Mouse (Mus musculus) cerebellum, postnatal 25 days (tissue): ENCODE data around the gene Casz1.
A peak's percentile ranks its signal among the peaks of the same experiment; 100 is the strongest.

Experiments used
- DNase-seq, 2 experiments: peaks; one replicate each; pipeline ENCODE4 v3.0.0; 2021; ENCODE audit warnings: mixed read lengths in 2 of 2

Gene Casz1

DNA sequence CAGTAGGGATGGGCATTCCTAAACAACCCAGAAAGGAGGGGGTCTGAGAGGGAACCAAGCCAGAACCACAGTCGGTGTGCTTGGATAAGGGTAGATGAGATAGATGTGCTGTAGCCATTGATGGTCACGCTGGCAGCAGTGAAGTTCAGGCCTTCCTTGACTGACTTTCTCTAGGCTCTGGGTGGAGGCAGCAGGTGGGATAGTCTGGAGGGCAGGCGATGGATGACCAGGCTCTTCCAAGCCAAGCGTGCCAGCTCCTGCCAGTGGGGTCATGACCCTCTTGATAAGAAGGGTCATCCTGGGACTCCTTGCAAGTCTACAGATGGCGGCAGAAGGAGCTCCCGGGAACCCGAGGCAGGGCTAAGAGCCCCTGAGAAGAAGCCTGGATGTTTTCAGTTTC, 107.9 kb downstream of the Casz1 start:
- DNase-seq, result no peak

DNA sequence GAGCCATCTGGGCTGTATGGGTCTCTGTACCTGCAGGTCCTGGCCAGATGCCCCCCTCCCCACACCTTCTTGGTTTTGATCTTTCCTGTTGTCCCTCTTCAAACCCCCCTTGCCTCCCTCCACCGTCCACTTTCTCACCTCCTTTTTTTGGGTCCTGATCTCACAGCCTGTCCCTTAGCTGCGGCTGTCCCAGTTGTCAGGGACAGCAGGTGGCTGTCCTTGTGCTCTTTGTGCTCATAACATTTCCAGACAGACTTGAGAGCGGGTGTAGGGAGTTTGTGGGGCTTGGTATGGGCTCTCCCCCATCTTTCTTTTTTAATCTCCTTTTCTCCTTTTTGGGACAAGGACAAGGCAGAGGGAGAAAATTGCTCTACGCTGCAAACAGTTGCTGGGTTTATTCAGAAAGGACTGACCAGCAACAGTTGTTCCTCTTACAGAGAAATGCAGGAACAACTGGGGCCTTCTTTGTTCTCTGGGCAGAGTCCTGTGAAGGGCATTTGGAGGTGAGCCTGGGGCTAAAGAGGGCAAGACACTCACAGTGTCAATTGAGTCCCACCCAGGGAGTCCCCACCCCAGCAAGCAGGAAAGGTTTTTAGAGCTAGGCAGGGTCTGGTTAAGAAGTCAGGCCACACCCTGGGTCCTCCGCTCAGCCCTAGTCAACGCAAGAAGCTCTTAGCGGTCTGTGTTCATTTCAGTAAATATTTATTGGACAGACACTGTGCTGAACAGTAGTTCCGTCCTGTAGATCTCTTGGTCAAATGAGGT, 108.8 kb downstream of the Casz1 start:
- no peak for DNase-seq

DNA sequence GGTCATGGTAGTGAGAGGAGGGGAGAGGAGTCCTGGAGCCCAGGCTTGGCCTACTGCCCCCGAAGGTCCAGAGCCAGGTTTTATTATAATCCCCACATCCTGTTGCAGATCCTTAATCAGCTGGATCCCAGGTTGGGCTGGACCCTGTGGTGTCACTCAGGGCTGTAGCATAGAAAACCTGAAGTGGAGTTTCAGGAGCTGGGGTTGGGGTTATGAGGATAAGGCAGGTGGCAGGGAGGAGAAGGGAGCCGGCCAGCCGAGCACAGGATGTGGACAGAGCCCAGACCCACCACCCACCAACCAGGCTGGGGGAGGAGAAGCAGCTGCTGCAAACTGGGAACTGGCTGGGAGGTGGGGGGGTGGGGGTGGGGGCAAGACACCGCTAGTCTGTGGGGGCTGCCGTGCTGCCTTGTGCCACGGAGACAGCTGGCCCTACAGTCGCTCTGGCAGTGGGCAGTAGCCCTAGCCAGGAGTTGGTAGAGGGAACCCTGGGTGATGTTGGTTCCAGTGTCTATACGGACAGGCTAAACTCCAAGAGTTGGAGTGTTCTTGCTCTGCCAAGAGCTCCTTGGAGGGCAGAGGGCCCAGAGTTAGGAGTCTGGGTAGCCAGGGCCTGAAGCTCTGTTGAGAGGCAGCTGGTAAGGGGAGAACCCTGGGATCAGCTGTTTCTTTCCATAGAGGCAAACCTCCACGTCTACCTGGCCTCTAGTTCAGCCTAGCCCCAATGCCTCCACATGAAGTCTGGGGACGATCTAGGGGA, 110.8 kb downstream of the Casz1 start:
- DNase-seq, result peak in 1 of 2 experiments; percentile 35

DNA sequence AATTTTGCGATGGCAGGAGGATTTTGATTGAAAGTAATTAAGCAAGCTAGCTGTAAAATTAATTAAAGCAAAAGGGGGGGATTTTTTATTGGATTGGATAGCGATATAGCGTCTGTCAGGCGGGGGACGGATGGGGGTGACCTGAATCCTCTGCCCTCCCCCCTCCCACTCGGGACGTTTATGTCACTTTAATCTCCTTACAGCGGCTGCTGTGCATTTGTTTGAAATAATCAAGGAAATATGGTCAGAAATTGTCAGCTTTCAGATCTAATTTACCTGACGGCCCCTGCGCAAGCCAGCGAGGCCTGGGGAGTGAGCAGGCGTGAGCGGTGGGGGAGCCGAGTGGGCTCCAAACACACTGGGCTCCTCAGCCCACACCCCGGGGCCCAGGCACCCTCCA, 111.6 kb downstream of the Casz1 start:
- DNase-seq, result no peak

DNA sequence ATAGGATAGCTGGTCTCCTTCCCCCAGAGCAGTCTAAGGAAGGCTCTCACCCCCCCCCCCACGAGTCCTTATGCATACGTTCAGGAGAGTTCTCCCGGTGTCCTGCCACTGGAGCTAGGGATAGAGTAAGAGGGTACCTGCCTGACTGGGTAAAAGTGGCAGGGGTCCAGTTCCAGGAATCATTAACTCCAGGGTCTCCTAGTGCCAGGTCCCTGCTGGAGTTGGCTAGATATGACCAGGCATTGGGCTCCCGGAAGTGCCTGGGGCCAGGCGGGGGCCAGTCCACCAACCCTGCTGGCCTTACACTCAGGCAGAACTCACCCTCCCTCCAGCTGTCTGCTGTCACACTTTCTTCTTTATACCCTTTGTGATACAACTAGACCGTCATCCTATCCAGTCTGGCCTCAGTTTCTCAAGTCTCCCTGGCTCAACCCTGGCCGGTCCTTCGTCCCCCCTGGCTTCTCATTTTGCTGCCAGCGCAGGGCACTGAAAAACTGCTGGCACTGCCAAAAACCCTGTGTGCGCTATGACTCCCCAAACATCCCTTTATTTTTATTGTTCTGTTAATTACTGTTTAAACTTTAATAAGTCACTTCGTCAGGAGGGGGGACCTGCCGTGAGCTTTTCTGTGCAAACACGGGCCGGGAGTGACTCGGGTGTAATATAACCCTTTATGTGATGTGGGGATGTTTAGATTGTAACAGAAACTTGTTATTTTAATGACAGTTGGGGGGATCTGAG, 114.6 kb downstream of the Casz1 start:
- no peak for DNase-seq

DNA sequence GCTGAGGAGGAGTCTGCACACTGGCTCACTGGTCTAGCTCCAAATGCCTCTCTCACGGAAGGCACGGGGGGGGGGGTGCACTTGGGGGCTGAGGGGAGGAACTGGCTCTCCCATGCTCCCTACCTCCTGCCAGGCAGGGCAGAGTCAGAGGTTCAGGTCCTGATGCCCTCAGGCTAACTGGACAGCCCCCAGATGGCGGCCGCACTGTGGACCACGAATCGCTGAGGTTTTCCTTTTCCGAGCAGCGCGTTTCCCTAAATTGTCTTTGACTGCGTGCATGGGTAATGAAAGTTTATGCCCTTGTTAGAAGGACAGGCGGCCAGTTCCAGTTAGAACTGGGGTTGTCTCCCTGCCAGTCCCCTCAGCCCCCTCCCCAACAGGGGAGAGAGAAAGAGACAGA, 116.4 kb downstream of the Casz1 start:
- DNase-seq, result no peak

DNA sequence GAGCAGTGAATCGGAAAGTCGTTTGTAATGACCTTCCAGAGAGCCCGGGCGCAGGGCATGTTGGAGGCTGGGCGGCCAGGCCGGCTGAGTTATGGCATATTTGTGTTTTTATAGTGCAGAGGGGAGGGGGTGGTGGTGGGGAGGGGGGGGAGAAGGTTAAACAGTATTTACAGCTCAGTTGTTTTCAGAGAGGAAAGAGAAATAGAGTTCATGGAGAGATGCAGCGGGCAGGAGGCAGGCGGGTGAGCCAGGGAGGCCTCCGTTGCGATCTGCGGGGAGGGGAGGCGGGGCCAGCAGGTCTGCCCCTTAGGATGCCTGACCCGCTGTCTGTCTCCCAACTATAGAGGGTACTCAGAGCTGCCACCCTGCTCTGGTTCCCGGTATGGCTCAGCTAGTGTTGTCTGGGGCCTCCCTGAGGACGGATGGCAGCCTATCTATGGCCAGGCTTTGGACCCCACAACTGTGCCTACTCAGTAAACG, 118.0 kb downstream of the Casz1 start:
- no peak for DNase-seq

DNA sequence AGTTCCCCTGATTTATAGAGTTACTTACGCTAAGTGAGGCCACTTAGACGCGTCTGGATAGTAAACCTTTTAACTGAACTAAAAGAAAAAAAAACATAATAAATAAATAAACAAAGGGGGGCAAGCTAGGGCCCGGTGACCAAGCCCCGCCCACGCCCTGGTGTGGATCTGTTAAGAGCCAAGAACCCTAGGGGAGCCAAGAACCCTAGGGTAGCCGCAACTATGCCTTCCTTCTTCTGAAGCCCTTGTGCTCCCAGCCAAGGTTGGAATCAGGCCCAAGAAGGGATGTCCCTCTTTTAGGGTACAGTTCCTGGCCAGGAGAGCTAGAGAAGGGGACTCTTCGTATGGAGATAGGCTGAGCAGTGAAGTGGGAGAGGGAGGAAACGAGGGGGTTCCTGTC, 119.2 kb downstream of the Casz1 start:
- no peak for DNase-seq

DNA sequence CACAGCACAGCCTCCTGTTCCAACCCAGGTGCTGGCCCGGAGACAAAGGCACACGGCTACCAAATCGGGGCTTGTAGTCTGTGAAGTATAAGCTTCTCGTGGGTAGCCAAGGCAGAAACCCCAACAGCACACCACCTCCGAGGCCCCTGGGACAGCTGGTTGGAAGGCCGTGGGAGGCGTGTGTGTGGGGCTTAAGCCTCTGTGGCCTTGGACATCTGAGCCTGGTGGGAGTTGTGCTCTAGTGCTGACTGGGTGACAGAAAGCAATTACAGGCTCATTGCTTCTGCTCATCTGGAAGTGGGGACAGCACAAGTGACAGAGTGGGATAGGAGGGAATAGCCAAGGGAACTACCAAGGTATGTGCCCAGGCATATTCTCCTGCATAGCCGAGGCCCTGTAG, 119.7 kb downstream of the Casz1 start:
- DNase-seq, result no peak

DNA sequence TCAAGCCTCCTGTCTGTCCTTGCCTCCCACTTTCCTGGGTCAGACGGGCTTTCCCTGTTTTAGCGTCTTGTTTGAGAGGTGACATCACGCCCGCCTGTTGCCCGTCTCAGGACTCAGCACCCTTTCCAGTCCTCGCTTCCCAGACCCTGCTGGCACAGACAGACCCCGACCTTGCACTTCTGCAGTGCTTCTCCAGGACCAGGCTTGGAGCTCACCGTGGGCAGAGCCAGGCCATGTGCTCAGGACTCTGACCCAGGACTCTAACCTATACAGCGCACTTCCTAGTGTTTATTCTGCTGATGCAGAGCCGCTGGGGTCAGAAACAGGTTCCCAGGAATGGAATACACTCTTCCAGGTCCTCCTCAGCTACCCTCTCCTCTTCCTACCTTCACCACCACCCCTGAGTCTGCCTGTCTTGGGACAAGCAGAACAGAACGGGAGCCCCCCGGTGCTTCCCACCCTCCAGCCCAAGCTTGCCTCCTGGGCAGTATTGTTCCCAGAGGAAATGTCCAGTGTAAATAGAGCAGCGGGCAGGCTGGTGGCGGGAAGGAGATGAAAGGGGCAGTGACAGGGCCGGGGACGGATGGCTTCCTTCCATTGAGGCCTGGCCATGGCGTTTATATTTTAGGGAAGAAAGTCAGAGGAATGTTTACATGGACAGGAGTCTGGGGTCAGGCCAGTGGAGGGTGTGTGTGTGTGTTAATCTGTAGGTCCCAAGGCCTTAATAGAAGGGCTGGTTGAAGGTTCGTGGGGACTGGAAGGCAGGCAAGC, 121.5 kb downstream of the Casz1 start:
- DNase-seq, result no peak

DNA sequence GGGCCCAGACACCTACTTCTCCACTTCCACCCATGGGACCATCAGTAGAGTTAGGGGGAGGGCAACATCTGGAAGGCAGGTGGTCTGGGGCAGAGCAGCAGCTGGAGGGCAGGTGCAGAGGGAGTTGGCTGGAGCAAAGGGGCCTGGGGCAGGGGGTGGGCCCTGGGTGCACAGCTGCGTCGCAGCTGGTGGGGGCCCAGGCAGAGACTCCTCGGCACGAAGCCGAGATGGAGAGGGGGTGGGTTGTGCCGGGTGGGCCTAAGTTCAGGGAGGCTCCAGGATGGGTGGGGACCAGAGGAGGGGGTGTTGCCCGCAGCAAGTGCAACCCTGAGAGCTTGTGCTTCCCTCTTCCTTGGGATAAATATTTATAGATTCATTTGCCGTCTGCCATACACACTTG, 122.2 kb downstream of the Casz1 start:
- no peak for DNase-seq

DNA sequence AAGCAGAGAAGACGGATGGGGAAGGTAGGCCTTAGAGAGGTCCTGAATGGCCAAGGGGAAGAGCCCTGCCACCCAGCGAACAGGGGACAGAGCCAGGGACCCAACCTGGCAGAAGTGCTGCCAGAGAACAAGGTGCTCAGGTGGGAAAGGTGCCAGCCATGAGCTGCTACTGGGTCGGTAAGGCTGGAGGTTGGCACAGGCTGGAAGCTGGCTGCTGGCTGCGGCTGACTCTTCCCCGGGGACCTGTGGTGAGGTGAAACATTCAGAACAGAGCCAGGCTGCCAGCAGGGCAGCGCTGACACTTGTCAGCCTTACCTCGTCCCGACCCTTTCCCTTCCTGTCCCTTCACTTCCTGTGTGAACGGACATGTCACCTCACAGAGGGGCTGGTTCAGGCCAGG, 124.1 kb downstream of the Casz1 start:
- DNase-seq, result peak; percentile 22 to 35

DNA sequence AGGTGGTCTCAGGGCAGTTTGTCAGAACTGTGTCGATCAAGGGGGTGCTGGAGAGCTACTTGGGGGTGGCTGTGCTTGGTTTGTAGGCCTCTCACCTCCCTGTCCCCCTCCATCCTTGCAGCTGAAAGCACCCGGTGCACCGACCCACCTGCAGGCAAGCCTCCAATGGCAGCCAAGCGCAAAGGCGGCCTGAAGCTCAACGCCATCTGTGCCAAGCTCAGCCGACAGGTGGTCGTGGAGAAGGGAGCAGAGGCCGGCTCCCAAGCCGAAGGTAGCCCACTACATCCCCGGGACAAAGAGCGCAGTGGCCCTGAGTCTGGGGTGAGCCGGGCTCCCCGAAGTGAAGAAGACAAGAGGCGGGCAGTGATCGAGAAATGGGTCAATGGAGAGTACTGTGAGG, 124.6 kb downstream of the Casz1 start:
- peak in 1 of 2 experiments; percentile 33 for DNase-seq

DNA sequence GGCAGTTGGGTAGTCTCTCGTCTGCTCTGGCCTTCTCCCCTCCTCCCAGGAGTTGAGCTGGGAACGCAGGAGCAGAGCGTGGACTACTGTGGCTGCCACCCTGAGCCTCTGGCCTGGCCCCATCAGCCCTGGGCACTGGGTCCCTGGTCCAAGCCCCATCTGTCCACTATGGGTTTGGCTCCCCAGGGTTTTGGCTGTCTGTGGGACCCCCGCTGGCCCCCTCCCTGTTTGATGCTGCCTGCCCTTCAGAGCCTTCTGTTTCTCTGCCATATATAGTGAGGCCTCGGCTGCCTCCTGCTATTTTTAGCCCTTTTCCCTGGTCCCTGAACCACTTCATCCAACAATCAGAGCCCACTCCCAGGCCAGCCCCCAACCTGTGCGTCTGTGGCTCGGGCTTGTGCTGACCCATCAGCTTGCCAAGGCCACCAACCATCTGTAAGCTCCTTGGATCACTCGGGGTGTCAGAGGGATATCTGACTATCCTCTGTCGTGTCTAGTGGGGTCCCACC, 126.5 kb downstream of the Casz1 start:
- DNase-seq, result peak; percentile 38 to 47

DNA sequence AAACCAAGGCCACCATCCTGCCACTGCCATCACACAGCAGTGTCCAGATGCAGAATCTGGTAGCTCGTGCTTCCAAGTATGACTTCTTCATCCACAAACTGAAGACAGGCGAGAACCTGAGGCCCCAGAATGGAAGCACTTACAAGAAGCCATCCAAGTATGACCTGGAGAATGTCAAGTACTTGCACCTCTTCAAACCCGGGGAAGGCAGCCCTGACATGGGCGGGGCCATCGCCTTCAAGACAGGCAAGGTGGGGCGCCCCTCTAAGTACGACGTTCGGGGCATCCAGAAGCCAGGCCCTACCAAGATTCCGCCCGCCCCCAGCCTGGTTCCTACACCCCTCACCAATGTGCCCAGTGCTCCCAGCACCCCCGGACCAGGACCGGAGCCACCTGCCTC, 128.9 kb downstream of the Casz1 start:
- no peak for DNase-seq

DNA sequence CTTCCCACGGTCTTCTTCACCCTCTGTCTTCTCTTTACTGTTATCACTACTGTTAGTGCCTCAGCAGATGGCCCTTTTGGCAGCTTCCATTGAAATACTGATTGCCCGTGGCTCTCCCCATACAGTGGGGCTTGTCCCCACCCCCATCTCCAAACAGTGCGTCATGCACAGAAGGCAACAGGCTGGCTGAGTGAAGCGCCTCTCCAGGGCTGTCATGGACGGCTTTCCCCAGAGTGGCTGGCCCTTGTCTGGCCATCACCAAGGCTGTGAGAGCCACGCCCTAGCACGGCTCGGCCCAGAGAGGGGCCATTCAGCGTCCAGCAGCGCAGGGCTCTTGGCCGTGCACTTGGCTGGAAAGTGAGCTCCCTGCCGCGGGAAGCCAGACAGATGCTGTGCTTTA, 131.0 kb downstream of the Casz1 start:
- peak in 1 of 2 experiments; percentile 27 for DNase-seq

DNA sequence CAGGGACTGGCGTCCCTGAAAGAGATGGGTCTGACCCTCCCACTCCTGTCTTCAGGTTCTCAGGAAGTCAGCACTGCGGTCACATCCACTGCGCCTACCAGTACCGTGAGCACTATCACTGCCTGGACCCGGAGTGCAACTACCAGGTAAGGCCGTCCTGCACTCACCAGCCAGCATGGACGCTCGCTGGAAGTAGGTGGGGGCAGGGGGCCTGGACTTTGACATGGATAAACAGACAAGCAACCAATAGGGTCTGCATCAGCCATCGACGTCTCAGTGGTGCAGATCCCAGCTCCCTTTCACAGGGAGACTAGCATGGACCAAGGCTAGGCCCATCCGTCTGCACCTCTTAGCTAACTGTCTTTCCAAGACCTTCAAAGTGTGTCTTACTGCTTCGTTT, 131.9 kb downstream of the Casz1 start:
- DNase-seq, result no peak

DNA sequence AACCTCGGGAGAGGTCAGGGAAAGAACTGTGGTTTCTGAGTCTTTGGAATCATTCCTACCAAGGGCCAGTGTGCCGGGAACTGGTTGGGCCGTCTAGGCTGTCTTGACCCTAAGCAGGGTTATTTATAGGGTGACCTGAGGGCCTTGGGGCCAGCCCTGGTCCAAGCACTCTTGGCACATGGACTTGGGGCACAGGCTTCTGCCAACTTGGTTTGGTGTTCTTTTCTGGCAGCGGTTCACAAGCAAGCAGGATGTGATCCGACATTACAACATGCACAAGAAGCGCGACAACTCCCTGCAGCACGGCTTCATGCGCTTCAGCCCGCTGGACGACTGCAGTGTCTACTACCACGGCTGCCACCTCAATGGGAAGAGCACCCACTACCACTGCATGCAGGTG, 132.5 kb downstream of the Casz1 start:
- no peak for DNase-seq

DNA sequence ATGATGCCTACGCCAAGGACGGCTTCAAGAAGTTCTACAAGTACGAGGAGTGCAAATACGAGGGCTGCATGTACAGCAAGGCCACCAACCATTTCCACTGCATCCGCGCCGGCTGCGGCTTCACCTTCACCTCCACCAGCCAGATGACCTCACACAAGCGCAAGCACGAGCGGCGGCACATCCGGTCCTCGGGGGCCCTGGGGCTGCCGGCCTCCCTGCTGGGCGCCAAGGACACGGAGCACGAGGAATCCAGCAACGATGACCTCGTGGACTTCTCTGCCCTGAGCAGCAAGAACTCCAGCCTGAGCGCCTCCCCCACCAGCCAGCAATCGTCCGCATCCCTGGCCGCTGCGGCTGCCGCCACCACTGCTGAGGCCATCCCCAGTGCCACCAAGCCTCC, 134.3 kb downstream of the Casz1 start:
- no peak for DNase-seq

DNA sequence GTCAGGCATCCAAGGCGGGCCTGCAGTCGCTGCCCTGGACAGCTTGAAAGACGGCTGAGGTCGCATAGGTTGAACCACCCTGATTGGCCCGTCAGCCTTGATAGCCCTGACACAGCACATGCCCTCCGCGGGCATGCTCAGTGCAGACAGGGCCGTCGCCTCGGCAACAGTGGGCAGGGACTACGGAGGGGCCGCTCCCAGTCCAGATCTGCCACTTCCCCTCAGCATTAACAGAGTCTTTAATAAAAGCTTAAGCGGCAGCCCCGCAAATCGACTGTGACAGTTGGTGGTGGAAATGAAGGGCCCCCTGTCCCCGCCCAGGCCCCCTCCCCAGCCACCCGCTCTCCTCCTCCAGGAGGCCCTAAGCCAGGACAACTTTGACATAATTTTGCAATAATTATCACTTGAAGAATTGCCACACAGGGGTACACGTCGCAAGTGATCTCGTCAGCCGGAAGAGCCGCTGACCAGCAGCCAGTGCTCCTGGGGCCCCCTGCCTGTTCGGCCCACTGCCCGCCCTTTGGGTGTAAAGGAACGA, 136.5 kb downstream of the Casz1 start:
- peak in 1 of 2 experiments; percentile 39 for DNase-seq

DNA sequence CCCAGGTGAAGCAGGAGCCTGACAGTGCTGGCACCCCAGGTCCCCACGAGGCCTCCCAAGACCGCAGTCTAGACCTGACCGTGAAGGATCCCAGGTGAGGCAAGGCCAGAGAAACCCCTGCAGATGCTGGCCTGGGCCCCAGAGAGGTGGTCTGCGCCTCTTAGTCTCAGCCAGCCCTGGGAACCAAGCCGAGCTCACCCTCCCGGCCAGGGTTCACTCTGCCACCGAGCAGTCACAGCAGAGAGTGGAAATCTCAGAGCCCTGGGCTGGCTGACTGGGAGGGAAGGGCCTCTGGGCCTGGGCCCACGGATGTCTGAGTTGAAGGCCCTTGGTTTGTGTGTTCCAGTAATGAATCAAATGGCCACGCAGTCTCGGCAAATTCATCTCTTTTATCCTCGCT, 137.1 kb downstream of the Casz1 start:
- DNase-seq, result no peak

DNA sequence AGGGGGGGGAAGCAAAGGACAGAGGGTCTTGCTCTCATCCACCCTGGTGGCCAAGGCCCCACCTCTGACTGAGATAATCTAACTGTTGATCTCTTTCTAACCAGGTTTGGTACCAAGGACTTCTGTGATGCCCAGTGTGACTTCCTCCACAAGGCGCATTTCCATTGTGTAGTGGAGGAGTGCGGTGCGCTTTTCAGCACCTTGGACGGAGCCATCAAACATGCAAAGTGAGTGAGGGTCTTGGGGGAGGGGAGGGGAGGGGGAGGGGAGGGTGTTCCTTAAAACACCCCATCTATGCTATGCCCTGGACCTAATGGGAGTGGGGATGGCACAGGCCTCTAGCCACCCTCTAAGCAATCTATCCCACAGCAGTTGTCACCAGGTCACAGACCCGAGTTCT, 138.9 kb downstream of the Casz1 start:
- no peak for DNase-seq
